In genomic region chr6:120930450-120931306, GRCm38 (mm10) we compare ENCODE assay signal across 19 mouse cellular contexts. TPM values are rescaled to one million over a fixed set of nuclear protein-coding genes. Genes with fewer than 3 reads are reported as not detected.
DNase-seq lines count a peak whose midpoint lies in the region; ATAC-seq and TF ChIP-seq lines count a peak whose summit lies in the region.
"Had no signal": no experiment of that assay in that cellular context is flagged by ENCODE, and none has a peak within 500 bp of the region (broad histone marks: within the 10 kb centered on the region; RNA-seq: fewer than 3 reads in every experiment).

No protein-coding gene starts in this region.

- no peak overlapping the region for H3K4me2 ChIP-seq in heart, postnatal 0 days (ENCODE audit: low read depth, low read length)
- no peak overlapping the region for H3K4me2 ChIP-seq in liver, embryonic 16.5 days (ENCODE audit: low read depth, low read length)
- H3K4me2 ChIP-seq: hindbrain, embryonic 13.5 days; lung, embryonic 15.5 days; neural tube, embryonic 13.5 days had no signal

- H3K4me1 ChIP-seq in heart, postnatal 0 days (ENCODE audit: control insufficient read depth, insufficient read depth), result peaks cover 6% of the 10 kb centered on the region
- H3K4me1 ChIP-seq in liver, embryonic 16.5 days (ENCODE audit: control insufficient read depth, low read depth, low read length), result peaks cover 14% of the 10 kb centered on the region
- H3K4me1 ChIP-seq: hindbrain, embryonic 13.5 days; lung, embryonic 15.5 days; neural tube, embryonic 13.5 days had no signal

- WGBS in heart, postnatal 0 days, result 80% methylated on average over 6 of the region's 6 CpGs
- 53% methylated on average over 6 of the region's 6 CpGs for WGBS in liver, embryonic 16.5 days (ENCODE audit: insufficient replicate concordance)

- no peaks in the 10 kb centered on the region for H3K9me3 ChIP-seq in heart, postnatal 0 days (replicated peaks; ENCODE audit: control insufficient read depth, low read length)
- H3K9me3 ChIP-seq in liver, embryonic 16.5 days (replicated peaks; ENCODE audit: control insufficient read depth, low read length), result no peaks in the 10 kb centered on the region
- H3K9me3 ChIP-seq: G1E; hindbrain, embryonic 13.5 days; lung, embryonic 15.5 days; megakaryocyte, embryonic 14.5 days; neural tube, embryonic 13.5 days had no signal

- H3K27ac ChIP-seq in heart, postnatal 0 days (ENCODE audit: low read depth), result peak overlapping the region; percentile 56; the same call in 1 of the 2 replicates
- H3K27ac ChIP-seq in liver, embryonic 16.5 days (ENCODE audit: low read length), result no peak overlapping the region
- H3K27ac ChIP-seq: hindbrain, embryonic 13.5 days; lung, embryonic 15.5 days; neural tube, embryonic 13.5 days had no signal

- intact Hi-C loops in heart, postnatal 10 days (cut with DNase I), result no loop called here

- no peak overlapping the region for H3K9ac ChIP-seq in heart, postnatal 0 days (replicated peaks; ENCODE audit: low read depth, low read length)
- H3K9ac ChIP-seq in liver, embryonic 16.5 days (ENCODE audit: low read depth, low read length), result no peak overlapping the region
- H3K9ac ChIP-seq: hindbrain, embryonic 13.5 days; lung, embryonic 15.5 days; neural tube, embryonic 13.5 days had no signal

- no peak for ATAC-seq in heart, postnatal 0 days (ENCODE audit: insufficient read depth, low read depth)
- 0 out of 2 replicates have a peak, but pooled peaks have one; percentile 33 for ATAC-seq in erythroblast, adult 5-6 weeks (replicated peaks; ENCODE audit: low FRiP score, poor library complexity, severe bottlenecking)
- ATAC-seq in liver, embryonic 16.5 days (ENCODE audit: low read depth), result peak; percentile 37; the same call in 1 of the 2 replicates

- peaks cover 42% of the 10 kb centered on the region for H3K36me3 ChIP-seq in heart, postnatal 0 days (replicated peaks; ENCODE audit: control insufficient read depth, insufficient read depth, low read length)
- H3K36me3 ChIP-seq in liver, embryonic 16.5 days (ENCODE audit: control insufficient read depth, insufficient read depth), result 0 out of 2 replicates have a peak, but pooled peaks cover 5% of the 10 kb centered on the region

- no peak for DNase-seq in heart, postnatal 0 days (ENCODE audit: low spot score)
- no peak for DNase-seq in heart, postnatal 10 days
- peak; percentile 87 for DNase-seq in thymus, postnatal 0 days (ENCODE audit: low spot score)
- no peak for DNase-seq in kidney, postnatal 4 days
- no peak for DNase-seq in gastrocnemius, adult 18-20 months (ENCODE audit: low spot score)
- no peak for DNase-seq in cerebellum, adult 9-11 months
- DNase-seq: adrenal gland, adult 8-10 months; cerebellum, adult 8-10 months; embryo, embryonic 11 days; kidney, adult 2 months; layer of hippocampus, postnatal 36 days; left cerebral cortex, postnatal 4 days had no signal

- TF ChIP-seq EP300 in heart, postnatal 0 days (IDR thresholded peaks at IDR 0.05; ENCODE audit: low read depth), result no peak

- H3K4me3 ChIP-seq in heart, postnatal 0 days (ENCODE audit: low read depth, low read length), result no peak overlapping the region
- H3K4me3 ChIP-seq in liver, embryonic 16.5 days (ENCODE audit: low read depth, low read length), result no peak overlapping the region
- H3K4me3 ChIP-seq: hindbrain, embryonic 13.5 days; lung, embryonic 15.5 days; megakaryocyte, embryonic 14.5 days; neural tube, embryonic 13.5 days had no signal

- no peak for TF ChIP-seq CTCF in heart, postnatal 0 days (IDR thresholded peaks at IDR 0.05; ENCODE audit: low read depth)

- no peaks in the 10 kb centered on the region for H3K27me3 ChIP-seq in heart, postnatal 0 days (ENCODE audit: control insufficient read depth, insufficient read depth, low read length)
- no peaks in the 10 kb centered on the region for H3K27me3 ChIP-seq in liver, embryonic 16.5 days (ENCODE audit: control insufficient read depth, insufficient read depth, low read depth, low read length)
- H3K27me3 ChIP-seq: hindbrain, embryonic 13.5 days; lung, embryonic 15.5 days; neural tube, embryonic 13.5 days had no signal

RNA-seq across cellular contexts. Expression of gene Bid, which starts 14.0 kb away (rescaled TPM):
- 3.3 and 5.1 TPM in 2 replicates for total RNA-seq in heart, postnatal 0 days (2014; rRNA removed; ENCODE audit: low replicate concordance)
- polyA plus RNA-seq in heart, postnatal 0 days (2015; fragmentation: Nextera tagmentation; extraction: Ambion mirVana), result 2.6 and 3.6 TPM in 2 replicates
- 1 to 10 TPM; 2.4 TPM for total RNA-seq in heart, postnatal 10 days (2021)
- 19.6 and 21.3 TPM in 2 replicates for total RNA-seq in erythroblast, adult 5-6 weeks (2015; ENCODE audit: low replicate concordance)
- total RNA-seq in erythroblast, adult 5-6 weeks (2017; ENCODE audit: low replicate concordance), result 5.6 and 9.9 TPM in 2 replicates
- polyA plus RNA-seq in liver, embryonic 16.5 days (2015; fragmentation: Nextera tagmentation; extraction: Ambion mirVana), result 20.2 and 21.5 TPM in 2 replicates
- polyA plus RNA-seq in thymus, postnatal 0 days (2015; fragmentation: Nextera tagmentation; extraction: Ambion mirVana), result 72.6 and 78.5 TPM in 2 replicates
- under 1 TPM; 0.39 to 0.78 TPM for total RNA-seq in gastrocnemius, adult 18-20 months (2021)
